Mouse (Mus musculus) gastrocnemius, postnatal 25 days (tissue): ENCODE data around the gene Ghrl. TPM values are rescaled to one million over a fixed set of nuclear protein-coding genes. Genes with fewer than 3 reads are reported as not detected.
A peak's percentile ranks its signal among the peaks of the same experiment; 100 is the strongest.
"Not testable (repeated sequence)": the region's sequence is repeated elsewhere in the genome, so short reads cannot be mapped to it uniquely, and the experiment has no call there.

Experiments
- DNase-seq: peaks from one replicate; pipeline ENCODE4 v3.0.0; 2022
- long read RNA-seq, 2 experiments: library from polyadenylated mRNA; stranded (forward); transcript quantifications; one replicate each; pipeline ENCODE4 v2.0.0; 2021
- total RNA-seq, 2 experiments: library from RNA; stranded (reverse); gene quantifications; 1 replicate in 1 of 2; 2 replicates in 1 of 2; pipeline ENCODE4 v1.2.3; 2021

Gene Ghrl
- not detected for total RNA-seq
- long read RNA-seq, experiment 1, result 0 reads
- long read RNA-seq, experiment 2, partial matches to known transcripts, result 0 of 1 reads
- long read RNA-seq, experiment 2, other reads (novel, unspliced or antisense), result 1 of 1 reads

GRCm38 (mm10) chr6:113719878-113720277 is at the start of gene Ghrl:
Ghrl (minus strand) TSS chr6:113719880.
- DNase-seq, result no peak

DNA sequence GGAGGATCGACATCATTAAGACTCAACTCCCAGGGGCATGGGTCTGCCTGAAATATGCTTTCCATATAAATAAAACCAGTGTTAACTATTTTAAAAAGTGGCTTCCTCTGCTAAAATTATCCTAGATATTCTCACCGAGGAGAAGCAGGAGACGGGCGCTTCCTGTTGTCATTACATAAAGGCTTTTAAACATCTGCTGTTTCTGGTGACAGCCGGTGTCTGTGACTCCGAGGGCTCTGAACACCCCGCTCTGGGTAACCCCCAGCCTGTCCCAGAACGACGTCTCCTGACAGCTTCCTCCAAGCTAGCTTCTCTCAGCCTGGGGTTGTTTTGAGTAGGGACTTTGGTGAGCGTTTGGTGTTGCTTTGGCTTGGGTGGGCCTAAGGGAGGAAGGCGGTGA is 49.1 kb upstream of the Ghrl start:
- DNase-seq, result no peak

DNA sequence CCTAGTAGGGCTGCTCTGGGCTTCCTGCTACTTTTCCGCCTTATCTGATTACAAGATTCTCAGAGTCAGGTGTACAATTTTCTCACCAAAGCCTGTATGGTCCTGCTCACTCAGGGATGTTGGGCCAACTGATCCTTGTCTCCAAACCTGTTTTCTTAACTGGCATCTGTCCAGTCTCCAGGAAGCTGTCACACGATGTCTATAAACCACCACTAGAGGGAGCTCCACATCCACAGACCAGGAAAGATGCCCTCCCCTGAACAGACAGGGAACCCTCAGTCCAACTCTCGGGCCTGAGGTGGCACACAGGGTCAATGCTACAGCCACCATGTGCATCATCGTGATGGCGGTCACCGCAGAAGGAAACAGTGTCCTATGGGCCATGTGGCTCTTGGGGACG is 42.0 kb upstream of the Ghrl start:
- DNase-seq, result no peak

DNA sequence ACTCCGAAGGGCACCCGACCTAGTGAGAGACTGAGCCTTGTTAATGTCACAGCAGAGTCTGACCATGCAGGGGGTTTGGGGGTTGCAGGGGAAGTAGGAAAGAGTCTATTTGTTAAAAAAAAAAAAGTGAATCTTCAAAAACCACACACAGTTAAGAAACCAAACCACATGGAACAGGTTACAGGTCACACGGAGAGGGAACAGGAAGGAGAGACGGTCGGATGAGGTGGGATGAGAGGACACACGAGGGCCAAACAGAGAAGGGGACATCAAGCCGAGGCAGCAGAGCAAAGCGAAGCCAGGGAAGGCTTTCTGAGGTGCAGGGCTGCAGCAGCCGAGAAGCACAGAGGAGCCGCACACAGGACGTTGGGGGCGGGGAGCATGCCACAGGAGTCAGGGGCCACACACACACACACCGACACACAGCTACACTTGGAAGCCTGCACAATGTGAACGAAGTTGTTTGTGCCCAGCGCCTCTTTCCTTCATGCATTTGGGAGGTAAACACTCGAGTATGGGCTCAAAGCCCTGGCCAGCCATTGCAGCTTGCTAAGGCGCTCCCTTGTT is 29.5 kb upstream of the Ghrl start:
- no peak for DNase-seq

- DNase-seq, result no peak
Observed at GRCm38 (mm10) chr6:113748351-113748750, 28.7 kb upstream of the Ghrl start.

DNA sequence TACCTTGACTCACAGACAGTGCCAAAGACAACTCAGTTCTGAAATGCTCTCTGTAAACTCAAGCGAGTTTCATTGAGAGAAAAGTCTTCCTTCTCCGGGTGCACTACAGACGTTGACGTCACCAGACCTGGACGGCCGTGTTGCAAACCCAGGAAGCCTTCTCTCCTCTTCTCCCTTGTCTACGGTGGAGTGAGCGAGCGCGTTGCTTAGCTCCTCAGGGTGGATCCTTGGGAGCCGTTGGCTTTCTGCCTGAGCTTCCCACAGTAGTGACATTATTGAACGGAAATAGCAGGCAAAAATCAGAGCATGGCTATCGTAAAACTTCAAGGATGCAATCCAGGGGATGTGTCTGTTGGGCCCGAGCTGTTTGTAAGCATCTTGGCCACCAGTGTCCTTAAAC is 27.6 kb upstream of the Ghrl start:
- DNase-seq, result no peak

- DNase-seq, result no peak
Observed at GRCm38 (mm10) chr6:113745117-113745516, 25.4 kb upstream of the Ghrl start.

- no peak for DNase-seq
Observed at GRCm38 (mm10) chr6:113743111-113743510, 23.4 kb upstream of the Ghrl start.

GRCm38 (mm10) chr6:113742321-113742720 is 22.6 kb upstream of the Ghrl start:
- DNase-seq, result no peak

DNA sequence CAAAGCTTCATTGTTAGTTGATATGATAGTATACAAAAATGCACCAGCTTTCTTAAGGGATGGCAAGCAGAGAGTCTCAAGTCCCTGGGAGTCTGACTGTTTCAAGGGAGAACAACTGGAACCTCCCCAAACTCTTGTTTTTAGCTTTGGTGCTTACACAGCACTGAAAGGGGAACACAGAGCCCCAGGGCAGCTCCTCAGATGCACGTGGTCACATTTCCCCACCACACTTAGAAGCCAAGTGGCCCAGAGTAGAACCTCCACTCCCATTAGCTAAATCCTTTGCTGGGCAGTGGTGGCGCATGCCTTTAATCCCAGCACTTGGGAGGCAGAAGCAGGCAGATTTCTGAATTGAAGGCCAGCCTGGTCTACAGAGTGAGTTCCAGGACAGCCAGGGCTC is 21.7 kb upstream of the Ghrl start:
- DNase-seq, result no peak

DNA sequence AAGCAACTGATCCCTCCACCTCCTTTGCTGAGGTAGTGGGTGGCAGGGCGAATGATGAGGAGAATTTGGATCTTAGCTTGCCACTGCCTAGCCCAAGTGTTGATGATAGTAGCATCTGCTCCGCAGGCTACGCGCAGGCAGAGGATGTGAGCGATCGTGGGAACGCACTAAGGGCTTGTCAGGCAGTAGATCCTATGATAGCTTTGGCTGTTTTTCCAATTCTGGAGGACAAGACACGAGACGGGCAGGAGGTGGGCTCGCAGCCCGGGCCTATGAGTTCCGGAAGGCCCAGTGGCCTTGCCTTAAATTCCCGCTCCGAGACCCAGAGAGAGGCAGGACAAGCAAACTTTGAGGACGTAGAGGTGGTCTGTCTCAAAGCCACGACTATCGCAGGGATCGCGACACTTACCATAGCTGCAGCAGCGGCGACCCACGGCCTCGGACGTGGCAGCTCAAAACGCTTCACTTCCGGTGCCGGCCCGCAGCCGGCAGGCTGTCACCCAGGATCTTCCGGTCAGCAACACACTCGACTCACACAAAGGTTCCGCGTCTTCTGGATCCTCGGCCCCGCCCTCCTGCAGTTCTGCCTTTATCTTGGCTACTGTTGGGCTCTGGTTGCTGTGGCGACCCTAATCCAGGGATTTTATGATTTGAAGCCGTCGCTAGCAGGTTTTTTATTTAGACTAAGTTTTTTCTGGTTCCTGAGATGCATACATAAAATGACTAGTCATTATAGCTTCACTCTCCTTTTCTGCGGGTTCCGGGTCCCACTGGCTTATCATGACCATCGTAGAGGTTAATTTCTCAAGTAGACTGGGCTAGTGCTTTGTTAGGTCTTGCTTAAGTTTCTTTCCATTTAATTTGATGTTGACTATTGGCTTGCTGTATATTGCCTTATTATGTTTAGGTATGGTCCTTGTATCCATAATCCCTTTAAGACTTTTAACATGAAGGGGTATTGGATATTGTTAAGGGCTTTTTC is 20.8 kb upstream of the Ghrl start, which contains the start of gene Sec13:
Sec13 (minus strand) TSS at position 508 of the 982 bp plus-strand sequence.
- DNase-seq, result peak; percentile 81

- DNase-seq, result no peak
Observed at GRCm38 (mm10) chr6:113737318-113738046, 17.8 kb upstream of the Ghrl start.

DNA sequence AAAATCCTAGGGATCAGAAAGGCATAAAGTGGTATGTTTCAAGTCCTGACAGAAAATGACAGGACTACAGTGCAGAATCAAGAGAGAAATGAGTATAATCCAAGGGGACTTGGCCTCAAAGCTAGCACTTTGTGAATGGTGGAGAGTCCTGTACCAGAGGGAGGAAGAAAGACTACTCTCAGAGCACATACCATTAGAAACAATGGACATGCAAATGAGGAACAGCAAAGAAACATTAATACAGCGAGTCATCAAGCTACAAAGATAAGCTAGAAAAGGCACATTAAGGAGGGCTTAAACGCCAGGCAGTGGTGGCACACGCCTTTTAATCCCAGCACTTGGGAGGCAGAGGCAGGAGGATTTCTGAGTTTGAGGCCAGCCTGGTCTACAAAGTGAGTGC is 11.6 kb upstream of the Ghrl start:
- no peak for DNase-seq

DNA sequence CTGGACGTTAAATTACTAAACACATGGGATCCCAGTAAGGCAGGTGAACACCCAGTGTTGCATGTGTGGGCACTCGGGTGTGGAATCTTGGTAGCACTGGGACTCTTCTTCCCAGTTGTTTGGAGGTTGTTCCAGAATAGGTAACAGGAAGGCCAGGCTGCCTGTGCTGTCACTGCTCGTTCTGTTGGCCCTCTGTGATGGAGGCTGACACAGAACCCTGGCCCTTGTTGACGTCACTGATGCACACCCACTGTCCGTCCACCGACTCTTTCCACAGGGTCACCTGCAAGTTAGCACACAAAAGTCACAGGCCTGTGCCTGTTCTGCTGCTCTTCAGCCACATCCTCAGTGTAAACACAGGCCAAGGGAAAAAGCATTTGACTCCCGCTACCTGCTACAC is 8.5 kb upstream of the Ghrl start:
- DNase-seq, result no peak

GRCm38 (mm10) chr6:113721061-113721460 is 1.4 kb upstream of the Ghrl start:
- no peak for DNase-seq

- DNase-seq, result no peak
Observed at GRCm38 (mm10) chr6:113717541-113717940, 2.1 kb downstream of the Ghrl start.

GRCm38 (mm10) chr6:113714797-113715196 is 4.9 kb downstream of the Ghrl start:
- no peak for DNase-seq

- no peak for DNase-seq
Observed at GRCm38 (mm10) chr6:113714276-113714675, 5.4 kb downstream of the Ghrl start.

DNA sequence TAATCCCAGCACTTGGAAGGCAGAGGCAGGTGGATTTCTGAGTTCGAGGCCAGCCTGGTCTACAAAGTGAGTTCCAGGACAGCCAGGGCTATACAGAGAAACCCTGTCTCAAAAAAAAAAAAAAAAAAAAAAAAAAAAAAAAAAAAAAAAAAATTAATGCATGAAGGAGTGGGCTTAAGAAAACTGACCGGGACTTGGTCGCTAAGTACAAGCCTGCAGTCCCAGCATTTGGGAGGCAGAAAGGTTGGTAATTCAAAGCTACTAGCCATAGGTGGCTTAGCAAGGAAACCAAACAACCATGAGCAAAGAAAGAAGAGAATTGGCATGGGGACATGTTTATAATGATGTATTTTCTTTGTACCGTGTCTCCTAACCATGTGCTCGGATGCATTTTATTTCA is 6.3 kb downstream of the Ghrl start:
- DNase-seq, result not testable (repeated sequence)

- DNase-seq, result no peak
Observed at GRCm38 (mm10) chr6:113712718-113713117, 7.0 kb downstream of the Ghrl start.

- DNase-seq, result peak; percentile 44
Observed at GRCm38 (mm10) chr6:113697222-113698205, 22.2 kb downstream of the Ghrl start.
